Mouse (Mus musculus) 416B (cell line): ENCODE results near the gene Tmed6.
"Not testable (repeated sequence)": the region's sequence is repeated elsewhere in the genome, so short reads cannot be mapped to it uniquely, and the experiment has no call there.

Experiments
- DNase-seq: peaks from one replicate; pipeline ENCODE4 v3.0.0; 2011; ENCODE audit warnings: low read depth

Gene Tmed6

GRCm38 (mm10) chr8:107074128-107074527, 8.7 kb upstream of the Tmed6 start:
- DNase-seq, result no peak

DNA sequence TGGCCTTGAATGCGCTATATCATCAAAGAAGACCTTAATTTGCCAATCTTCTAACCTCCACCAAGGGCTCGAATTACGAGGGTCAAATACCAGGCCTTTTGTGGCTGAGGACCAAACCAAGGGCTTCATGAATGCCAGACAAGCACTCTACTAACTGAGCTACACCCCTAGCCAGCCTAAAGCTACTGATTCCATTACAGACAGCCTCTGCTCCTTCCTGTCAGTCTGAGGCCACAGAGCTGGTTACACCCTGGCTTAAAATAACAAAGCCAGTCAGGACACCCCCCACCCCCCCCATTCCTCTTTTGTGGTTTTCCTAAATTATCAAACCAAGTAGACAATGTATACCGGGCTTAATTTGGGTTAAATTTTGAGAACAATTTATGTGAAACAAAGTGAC, 8.3 kb upstream of the Tmed6 start:
- DNase-seq, result peak; percentile 55

- no peak for DNase-seq
Measured at GRCm38 (mm10) chr8:107062613-107063012, 2.8 kb downstream of the Tmed6 start.

- no peak for DNase-seq
Measured at GRCm38 (mm10) chr8:107056973-107057369, 8.5 kb downstream of the Tmed6 start.

DNA sequence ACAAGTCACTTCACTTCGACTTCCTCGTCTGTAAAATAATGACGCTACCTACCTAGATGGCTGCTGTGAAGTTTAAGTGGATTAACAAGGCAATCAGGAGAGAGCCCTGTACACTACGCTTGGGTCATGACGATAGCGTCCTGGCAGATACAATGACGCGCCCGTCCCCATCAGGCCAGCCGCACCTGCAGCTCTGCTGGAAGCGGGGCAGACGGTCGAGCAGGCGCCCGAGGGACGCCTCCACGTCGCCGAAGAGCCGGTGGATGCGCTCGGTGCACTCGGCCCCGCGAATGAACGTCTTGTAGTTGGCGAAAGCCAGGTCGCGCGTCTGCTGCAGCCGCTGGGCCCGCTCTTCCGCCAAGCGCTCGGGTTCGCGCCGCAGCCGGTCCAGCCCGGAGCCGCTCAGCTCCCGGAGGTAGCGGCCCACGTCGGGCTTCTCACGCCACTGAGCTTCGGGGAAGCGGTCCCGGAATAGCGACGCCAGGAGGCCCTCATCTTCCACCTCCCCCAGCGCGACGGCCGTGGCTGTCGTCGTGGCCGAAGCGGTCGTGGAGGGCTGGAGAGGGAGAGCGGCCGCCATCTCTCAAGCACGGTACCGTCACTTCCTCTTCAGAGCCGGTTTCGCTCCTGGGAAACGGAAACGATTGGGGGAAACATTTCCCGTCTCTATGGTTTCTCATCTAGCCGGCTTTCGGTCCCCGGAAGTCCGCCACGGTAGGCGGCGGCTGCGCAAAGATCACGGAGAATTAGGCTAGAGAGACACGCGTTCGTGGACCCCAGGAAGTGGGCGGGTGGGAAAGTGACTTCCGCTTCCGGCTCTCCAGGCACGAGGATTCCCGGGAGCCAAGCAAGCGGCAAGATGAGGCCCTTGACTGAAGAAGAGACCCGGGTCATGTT, 9.1 kb downstream of the Tmed6 start, which contains the start of the genes Cog8 and Nip7:
Cog8 (minus strand) TSS at position 614 of the 897 bp plus-strand sequence.
Nip7 (plus strand) TSS at position 802 of the 897 bp plus-strand sequence.
- peak; percentile 97 for DNase-seq

DNA sequence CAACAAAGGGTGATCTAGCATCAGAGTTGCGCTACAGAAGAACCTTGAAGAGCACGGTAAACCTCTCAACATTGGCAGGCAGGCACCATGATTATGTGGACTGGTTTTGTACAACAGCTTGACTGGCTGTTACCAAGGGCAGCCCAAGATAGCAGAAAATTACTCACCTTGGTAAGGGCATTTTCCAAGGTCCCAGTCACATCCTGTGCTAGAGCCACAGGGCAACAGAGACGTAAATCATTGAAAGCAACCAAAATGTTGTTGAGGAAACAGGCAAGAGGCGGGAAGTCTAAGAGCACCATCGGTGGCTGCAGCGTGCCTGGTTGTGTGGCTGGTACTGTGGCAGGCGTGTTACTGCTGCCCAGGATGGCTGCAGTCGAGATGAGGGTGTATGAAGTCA, 13.4 kb downstream of the Tmed6 start:
- DNase-seq, result no peak

GRCm38 (mm10) chr8:107049480-107049879, 16.0 kb downstream of the Tmed6 start:
- peak; percentile 22 for DNase-seq

DNA sequence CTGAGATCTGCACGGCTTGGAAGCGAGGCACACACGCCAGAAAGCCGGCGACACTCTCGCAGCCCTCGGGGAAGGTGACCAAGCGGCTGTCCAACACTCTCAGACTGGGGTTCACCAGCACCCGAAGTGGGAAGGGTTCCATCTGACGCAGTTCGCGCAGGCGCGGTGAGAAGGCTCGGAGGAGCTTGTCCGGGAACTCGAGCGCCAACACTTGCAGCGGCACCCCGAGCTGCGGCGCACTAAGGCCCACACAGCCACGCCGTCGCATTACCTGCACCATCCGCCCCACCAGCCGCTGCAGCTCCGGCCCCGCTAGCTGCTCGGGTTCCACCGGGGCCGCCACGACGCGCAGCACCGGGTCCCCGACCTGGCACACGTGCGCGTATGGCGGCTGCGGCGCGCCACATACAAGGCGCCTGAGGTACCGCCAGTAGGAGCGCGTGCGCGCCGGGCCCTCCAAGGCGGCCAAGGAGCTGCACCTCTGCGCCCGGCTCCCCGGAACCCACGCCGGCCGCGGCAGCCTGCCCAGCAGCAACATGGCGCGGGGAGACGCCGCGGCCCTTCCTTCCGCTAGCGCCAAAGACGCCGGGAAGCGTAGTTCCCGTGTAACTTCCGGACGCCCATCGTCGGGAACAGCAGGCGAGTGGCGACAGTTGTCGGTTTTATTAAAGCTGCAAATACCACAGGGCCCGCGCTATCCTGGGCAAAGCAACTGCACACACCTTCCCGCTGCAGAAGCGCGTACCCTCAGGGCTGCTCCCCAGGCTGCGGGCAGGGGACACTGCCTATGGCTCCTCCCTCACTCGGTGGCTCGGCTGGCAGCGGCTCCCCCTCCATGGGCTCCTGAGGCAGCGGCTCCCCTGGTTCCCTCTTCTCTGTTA, 17.1 kb downstream of the Tmed6 start, which contains the start of gene Pdf:
Pdf (minus strand) TSS at position 554 of the 881 bp plus-strand sequence.
- peak; percentile 82 for DNase-seq

GRCm38 (mm10) chr8:107046976-107047375, 18.5 kb downstream of the Tmed6 start:
- peak; percentile 47 for DNase-seq

DNA sequence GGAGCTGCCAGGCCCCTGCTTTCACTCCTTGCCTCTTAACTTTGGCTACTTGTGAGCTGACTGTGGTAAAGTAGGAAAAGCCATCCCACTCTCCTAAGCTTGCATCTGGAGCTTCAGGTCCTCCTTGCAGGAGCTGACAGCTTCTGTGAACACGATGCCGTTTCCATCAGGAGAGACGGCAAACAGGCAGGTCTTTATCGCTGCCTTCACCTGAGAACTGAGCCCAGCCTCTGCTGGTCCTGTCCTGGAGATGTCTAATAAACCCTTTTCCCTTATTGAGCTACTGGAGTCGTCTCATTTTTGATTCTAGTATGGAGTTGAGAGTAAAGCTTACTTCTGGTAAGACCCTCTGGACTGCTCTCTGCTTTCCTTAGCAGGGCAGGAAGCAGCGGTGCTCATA, 20.0 kb downstream of the Tmed6 start:
- no peak for DNase-seq

GRCm38 (mm10) chr8:107040632-107041031, 24.8 kb downstream of the Tmed6 start:
- no peak for DNase-seq

DNA sequence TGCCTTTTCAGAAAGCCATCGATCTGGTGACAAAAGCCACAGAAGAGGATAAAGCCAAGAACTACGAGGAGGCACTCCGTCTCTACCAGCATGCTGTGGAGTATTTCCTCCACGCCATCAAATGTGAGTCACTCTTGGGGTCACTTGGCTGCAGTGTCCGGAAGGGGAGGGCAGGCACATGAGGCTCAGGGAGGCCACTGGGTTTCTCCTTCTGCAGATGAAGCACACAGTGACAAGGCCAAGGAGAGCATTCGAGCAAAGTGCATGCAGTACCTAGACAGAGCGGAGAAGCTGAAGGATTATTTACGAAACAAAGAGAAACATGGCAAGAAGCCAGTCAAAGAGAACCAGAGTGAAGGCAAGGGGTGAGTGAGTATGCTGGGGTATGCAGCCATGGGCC, 28.8 kb downstream of the Tmed6 start:
- peak; percentile 87 for DNase-seq

DNA sequence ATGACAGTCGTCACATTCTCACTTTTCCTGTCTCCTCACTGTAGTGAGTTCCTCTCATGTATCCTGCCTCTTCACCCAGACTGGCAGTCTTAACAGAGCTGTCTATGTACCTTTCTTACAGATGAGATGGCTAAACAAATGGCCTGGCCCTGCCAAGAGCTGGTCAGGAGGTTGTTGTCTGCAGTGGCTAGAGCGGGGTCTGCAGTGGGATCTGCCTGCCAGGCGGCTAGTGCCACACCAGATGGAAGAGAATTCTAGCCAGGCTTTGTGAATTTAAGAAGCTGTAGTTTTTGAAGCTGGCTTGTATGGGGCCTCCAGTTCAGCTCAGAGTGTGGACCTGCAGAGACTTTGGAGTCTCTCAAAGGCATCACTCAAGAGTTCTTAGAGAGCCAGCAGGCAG, 29.8 kb downstream of the Tmed6 start:
- DNase-seq, result no peak

- not testable (repeated sequence) for DNase-seq
Measured at GRCm38 (mm10) chr8:107033609-107034008, 31.8 kb downstream of the Tmed6 start.

DNA sequence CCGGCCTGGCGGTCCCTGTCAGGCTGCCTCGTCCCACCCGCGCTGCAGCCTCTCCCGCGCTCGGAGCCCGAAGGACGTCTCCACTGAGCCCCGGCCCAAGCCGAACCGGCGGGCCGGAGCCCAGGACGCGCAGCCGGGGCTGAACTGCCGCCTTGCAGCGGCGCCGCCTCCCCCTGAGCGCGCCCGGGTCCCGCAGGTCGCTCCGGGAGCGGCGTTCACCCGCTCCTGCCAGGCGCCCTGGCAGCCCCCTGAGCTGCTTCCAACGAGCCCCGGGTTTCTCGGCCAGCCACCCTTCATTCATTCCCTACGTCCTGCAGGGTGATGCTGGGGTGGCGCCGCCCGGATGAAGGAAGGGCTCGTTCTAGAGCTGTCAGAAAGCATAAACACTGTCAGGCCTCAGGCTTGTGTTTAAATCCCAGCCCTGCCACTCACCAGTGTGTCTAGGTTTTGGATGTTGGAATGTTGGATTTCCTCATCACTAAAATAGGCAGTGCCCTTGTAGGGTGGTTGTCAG, 33.8 kb downstream of the Tmed6 start:
- DNase-seq, result peak; percentile 13

GRCm38 (mm10) chr8:107030650-107031576, 34.5 kb downstream of the Tmed6 start, which contains the start of gene Vps4a:
Gene Vps4a, plus strand, starts transcription at chr8:107031222.
- peak; percentile 90 for DNase-seq

- peak; percentile 79 for DNase-seq
Measured at GRCm38 (mm10) chr8:107030058-107030457, 35.4 kb downstream of the Tmed6 start.

DNA sequence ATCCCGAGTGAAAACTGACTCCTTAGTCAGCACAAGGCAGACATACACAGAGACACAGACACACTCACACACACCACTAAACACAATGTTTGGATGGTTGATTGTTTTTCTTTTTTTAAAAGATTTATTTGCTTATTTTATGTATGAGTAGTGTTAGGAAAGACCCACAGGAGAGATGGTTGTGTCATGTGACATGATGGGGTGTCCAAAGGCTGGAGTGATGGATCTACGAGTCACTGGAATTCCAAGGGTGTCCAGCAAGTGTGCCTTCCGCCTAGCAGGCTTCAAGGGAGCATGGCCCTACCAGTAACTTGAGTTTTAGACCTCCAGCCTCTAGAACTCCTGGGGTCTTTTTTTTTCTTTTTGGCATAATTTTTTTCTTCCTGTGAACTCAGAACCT, 36.1 kb downstream of the Tmed6 start:
- no peak for DNase-seq

- DNase-seq, result peak; percentile 68
Measured at GRCm38 (mm10) chr8:107023479-107023878, 42.0 kb downstream of the Tmed6 start.

DNA sequence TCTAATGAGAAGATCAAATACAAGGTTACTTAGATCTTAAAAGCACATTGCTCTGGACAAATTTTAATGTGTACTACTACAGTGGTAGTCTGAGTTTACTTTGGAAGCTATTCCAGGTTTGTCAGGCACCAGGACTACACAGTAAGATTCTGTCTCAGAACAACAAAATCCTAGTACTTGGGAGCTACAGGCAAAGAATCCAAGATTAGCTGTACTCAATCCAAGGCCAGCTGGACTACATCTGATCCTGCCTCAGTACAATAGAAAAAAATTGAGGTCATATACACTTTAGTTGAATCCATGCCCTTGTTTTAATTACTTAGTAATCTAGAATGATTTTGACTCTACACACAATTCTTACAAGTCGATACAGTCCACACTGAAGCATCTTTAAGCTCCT, 50.5 kb downstream of the Tmed6 start:
- DNase-seq, result no peak

GRCm38 (mm10) chr8:107012666-107013065, 52.8 kb downstream of the Tmed6 start:
- DNase-seq, result no peak
